Mouse (Mus musculus) bone marrow, adult 2 months (tissue): ENCODE data around the gene Pgap3. TPM values are rescaled to one million over a fixed set of nuclear protein-coding genes. Genes with fewer than 3 reads are reported as not detected.

Experiments used
- H3K27ac ChIP-seq: fragments of 200-500 bp; 2 replicates; pipeline ENCODE4 v1.5.1; 2012; ENCODE audit warnings: low read depth, mild to moderate bottlenecking, control low read depth, inconsistent platforms, low read length; ENCODE audit not compliant: control insufficient read depth, poor library complexity, insufficient read depth
- H3K4me1 ChIP-seq: fragments of 200-500 bp; 2 replicates; pipeline ENCODE4 v1.6.1; 2011; ENCODE audit warnings: low read length; ENCODE audit not compliant: control insufficient read depth, insufficient read depth
- H3K4me3 ChIP-seq: fragments of 200-500 bp; replicated peaks from 2 replicates; pipeline ENCODE3; 2011; ENCODE audit warnings: mild to moderate bottlenecking, low read depth, low read length, control low read depth; ENCODE audit not compliant: control insufficient read depth
- CTCF ChIP-seq: fragments of 200-500 bp; IDR thresholded peaks from 2 replicates; pipeline ENCODE4 v1.5.1; 2011; ENCODE audit warnings: low read length, control low read depth; ENCODE audit not compliant: control insufficient read depth, insufficient read depth
- POLR2A ChIP-seq: fragments of 200-500 bp; IDR thresholded peaks from 2 replicates; pipeline ENCODE4 v1.6.1; 2011; ENCODE audit warnings: low read depth, mild to moderate bottlenecking, control low read depth, low read length, borderline replicate concordance; ENCODE audit not compliant: control insufficient read depth
- WGBS: fragments of 180-500 bp; shearing (Covaris S2); methylation state at CpG from one replicate; pipeline ENCODE4 v1.1.7; 2018; 5-methylcytosine and 5-hydroxymethylcytosine counted together
- polyA plus RNA-seq: library from polyadenylated mRNA; stranded (reverse); fragments of >200 nt; gene quantifications from 2 replicates; pipeline ENCODE4 v1.2.4, GENCODE M21; 2011; ENCODE audit warnings: low replicate concordance; ENCODE audit not compliant: missing spikeins, insufficient read depth, insufficient read length

The Pgap3 gene
- polyA plus RNA-seq, 1 experiment: 2.7 TPM

- H3K4me1 ChIP-seq: peaks cover 4% of the 10 kb centered on the region; the same call in 1 of the 2 replicates
- no peak for TF ChIP-seq POLR2A
- 80% methylated on average over 2 of the region's 2 CpGs for WGBS
- no peak overlapping the region for H3K27ac ChIP-seq
- H3K4me3 ChIP-seq: no peak overlapping the region
Measured at GRCm38 (mm10) chr11:98370588-98370987, 29.7 kb downstream of the Pgap3 start.

GRCm38 (mm10) chr11:98369337-98369736 is 31.0 kb downstream of the Pgap3 start:
- Histone ChIP-seq H3K4me1 (peaks cover 4% of the 10 kb centered on the region; the same call in 1 of the 2 replicates), H3K4me3 (no peak overlapping the region), H3K27ac (no peak overlapping the region)
- 71% methylated on average over 6 of the region's 6 CpGs for WGBS
- TF ChIP-seq POLR2A: no peak
- TF ChIP-seq CTCF: no peak

GRCm38 (mm10) chr11:98367863-98368186 is 32.5 kb downstream of the Pgap3 start:
- Histone ChIP-seq H3K4me1 (peaks cover 4% of the 10 kb centered on the region; the same call in 1 of the 2 replicates), H3K4me3 (no peak overlapping the region), H3K27ac (no peak overlapping the region)
- WGBS: 60% methylated on average over 7 of the region's 7 CpGs
- TF ChIP-seq POLR2A: no peak
- no peak for TF ChIP-seq CTCF

GRCm38 (mm10) chr11:98367171-98367862 is 33.0 kb downstream of the Pgap3 start:
- Histone ChIP-seq H3K27ac (no peak overlapping the region), H3K4me1 (peaks cover 4% of the 10 kb centered on the region; the same call in 1 of the 2 replicates), H3K4me3 (no peak overlapping the region)
- no peak for TF ChIP-seq CTCF
- no peak for TF ChIP-seq POLR2A
- 39% methylated on average over 10 of the region's 10 CpGs for WGBS

GRCm38 (mm10) chr11:98366290-98366689 is 34.0 kb downstream of the Pgap3 start:
- H3K4me1 ChIP-seq: peaks cover 7% of the 10 kb centered on the region
- H3K4me3 ChIP-seq: no peak overlapping the region
- 18% methylated on average over 10 of the region's 10 CpGs for WGBS
- no peak overlapping the region for H3K27ac ChIP-seq
- TF ChIP-seq CTCF (no peak), POLR2A (no peak)

GRCm38 (mm10) chr11:98364410-98364809 is 35.9 kb downstream of the Pgap3 start:
- WGBS: 97% methylated on average over 5 of the region's 5 CpGs
- H3K4me1 ChIP-seq: peaks cover 11% of the 10 kb centered on the region
- no peak for TF ChIP-seq POLR2A
- no peak for TF ChIP-seq CTCF
- H3K27ac ChIP-seq: no peak overlapping the region
- no peak overlapping the region for H3K4me3 ChIP-seq

- Histone ChIP-seq H3K27ac (no peak overlapping the region), H3K4me3 (no peak overlapping the region), H3K4me1 (peaks cover 13% of the 10 kb centered on the region)
- 83% methylated on average over 5 of the region's 5 CpGs for WGBS
- TF ChIP-seq CTCF (no peak), POLR2A (no peak)
Measured at GRCm38 (mm10) chr11:98363817-98364216, 36.5 kb downstream of the Pgap3 start.

GRCm38 (mm10) chr11:98360866-98361521 is 39.3 kb downstream of the Pgap3 start:
- Histone ChIP-seq H3K4me1 (peaks cover 11% of the 10 kb centered on the region), H3K27ac (peak overlapping the region; percentile 80), H3K4me3 (no peak overlapping the region)
- TF ChIP-seq CTCF (no peak), POLR2A (no peak)
- 48% methylated on average over 9 of the region's 9 CpGs for WGBS
